Mouse (Mus musculus) MEL (cell line): Measurements from ENCODE around the gene Kif26b.

Experiments used
- CHD2 ChIP-seq: IDR thresholded peaks from 2 replicates; pipeline ENCODE4 v1.6.1; 2011; ENCODE audit warnings: low read length, improper control_type of control experiment
- CTCF ChIP-seq, 3 experiments: IDR thresholded peaks in 2 of 3; conservative IDR thresholded peaks in 1 of 3; 2 replicates each; pipeline ENCODE4 v1.5.1; 2011 to 2012; ENCODE audit warnings: low read length in 3 of 3, low read depth in 2 of 3, mild to moderate bottlenecking in 2 of 3, improper control_type of control experiment in 1 of 3, inconsistent platforms in 1 of 3, mixed read lengths in 1 of 3, moderate library complexity in 1 of 3; ENCODE audit not compliant: control insufficient read depth in 1 of 3, insufficient read depth in 1 of 3, poor library complexity in 1 of 3, severe bottlenecking in 1 of 3
- ETS1 ChIP-seq: IDR thresholded peaks from 2 replicates; pipeline ENCODE4 v1.6.1; 2012; ENCODE audit warnings: low read depth, mild to moderate bottlenecking, inconsistent platforms, low read length, improper control_type of control experiment, moderate library complexity
- MAX ChIP-seq: IDR thresholded peaks from 2 replicates; pipeline ENCODE4 v1.6.1; 2011; ENCODE audit warnings: low read length, improper control_type of control experiment
- POLR2A ChIP-seq, 2 experiments: IDR thresholded peaks; 2 replicates each; pipeline ENCODE4 v1.6.1; 2011 to 2012; ENCODE audit warnings: low read length in 2 of 2, mild to moderate bottlenecking in 2 of 2, control low read depth in 1 of 2, improper control_type of control experiment in 1 of 2, low read depth in 1 of 2, moderate library complexity in 1 of 2; ENCODE audit not compliant: control insufficient read depth in 1 of 2, insufficient read depth in 1 of 2, poor library complexity in 1 of 2

DNA sequence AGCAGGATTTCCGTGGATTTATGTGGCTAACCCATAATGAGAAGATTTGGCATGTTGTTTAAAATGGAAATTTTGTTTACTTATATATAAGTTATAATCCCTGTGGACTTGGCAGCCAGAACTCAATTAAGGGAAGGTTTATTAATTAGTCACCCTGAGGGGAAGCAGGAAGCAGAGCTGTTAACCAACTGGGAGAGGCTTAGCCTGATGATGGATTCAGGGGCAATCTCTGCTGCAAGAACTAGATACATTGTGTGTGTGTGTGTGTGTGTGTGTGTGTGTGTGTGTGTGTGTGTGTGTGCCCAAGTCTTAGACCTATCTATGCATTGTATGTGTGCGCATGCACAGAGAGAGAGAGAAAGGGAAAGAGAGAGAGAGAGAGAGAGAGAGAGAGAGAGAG, 348.0 kb downstream of the Kif26b start:
- no peak for TF ChIP-seq POLR2A (IDR thresholded peaks at IDR 0.05; ENCODE audit: control insufficient read depth in 1 of 2, insufficient read depth in 1 of 2, low read depth in 1 of 2, low read length in 2 of 2, poor library complexity in 1 of 2)
- TF ChIP-seq ETS1 = no peak
- no peak for TF ChIP-seq CTCF (IDR thresholded peaks at IDR 0.05 in 2 of 3, conservative IDR thresholded peaks at IDR 0.05 in 1 of 3; ENCODE audit: control insufficient read depth in 1 of 3, insufficient read depth in 1 of 3, low read depth in 2 of 3, low read length in 3 of 3, poor library complexity in 1 of 3, severe bottlenecking in 1 of 3)
- TF ChIP-seq MAX = no peak
- no peak for TF ChIP-seq CHD2
